Mouse (Mus musculus) stomach, postnatal 0 days (tissue): ENCODE measurements around the gene Tmem201. TPM values are rescaled to one million over a fixed set of nuclear protein-coding genes. Genes with fewer than 3 reads are reported as not detected.

Experiments used
- ATAC-seq: fragments of 200-750 bp; cut with Nextera tagmentation; 2 replicates; pipeline ENCODE4 v1.8.0; 2017; ENCODE audit not compliant: low FRiP score, low TSS enrichment
- DNase-seq: peaks from one replicate; pipeline ENCODE4 v3.0.0-alpha.2; 2016; ENCODE audit warnings: low spot score
- H3K27ac ChIP-seq: fragments of 300-500 bp; sonication (generic); replicated peaks from 2 replicates; pipeline ENCODE4 v1.5.1; 2014; ENCODE audit warnings: mild to moderate bottlenecking, control low read depth
- H3K27me3 ChIP-seq: fragments of 300-500 bp; sonication (generic); 2 replicates; pipeline ENCODE4 v1.6.1; 2014; ENCODE audit warnings: low read length; ENCODE audit not compliant: control insufficient read depth, insufficient read depth
- H3K36me3 ChIP-seq: fragments of 300-500 bp; sonication (generic); 2 replicates; pipeline ENCODE4 v1.6.1; 2014; ENCODE audit warnings: low read length, mixed read lengths; ENCODE audit not compliant: control insufficient read depth, insufficient read depth
- H3K4me1 ChIP-seq: fragments of 300-500 bp; sonication (generic); replicated peaks from 2 replicates; pipeline ENCODE4 v1.6.1; 2014; ENCODE audit warnings: antibody characterized with exemption; ENCODE audit not compliant: control insufficient read depth, insufficient read depth
- H3K4me2 ChIP-seq: fragments of 300-500 bp; sonication (generic); replicated peaks from 2 replicates; pipeline ENCODE4 v1.6.1; 2014; ENCODE audit warnings: low read depth, mild to moderate bottlenecking, control low read depth, moderate library complexity
- H3K4me3 ChIP-seq: fragments of 300-500 bp; sonication (generic); 2 replicates; pipeline ENCODE4 v1.5.1; 2014; ENCODE audit warnings: low read depth, low read length, control low read depth
- H3K9ac ChIP-seq: fragments of 300-500 bp; sonication (generic); 2 replicates; pipeline ENCODE4 v1.6.1; 2014; ENCODE audit warnings: mild to moderate bottlenecking, low read length, control low read depth, mixed read lengths
- H3K9me3 ChIP-seq: fragments of 300-500 bp; sonication (generic); 2 replicates; pipeline ENCODE4 v1.6.1; 2016; ENCODE audit warnings: low read length; ENCODE audit not compliant: control insufficient read depth
- CTCF ChIP-seq: IDR thresholded peaks from 2 replicates; pipeline ENCODE4 v1.5.1; 2016; ENCODE audit warnings: antibody characterized with exemption, low read depth, mild to moderate bottlenecking, moderate library complexity
- EP300 ChIP-seq: optimal IDR thresholded peaks from 2 replicates; pipeline ENCODE3; 2016; ENCODE audit warnings: antibody characterized with exemption
- WGBS: fragments of 180-500 bp; shearing (Covaris S2); extraction: QIAGEN DNeasy Blood & Tissue Kit; methylation state at CpG from one replicate; pipeline ENCODE4 v1.1.7; 2014; 5-methylcytosine and 5-hydroxymethylcytosine counted together
- polyA plus RNA-seq: library from polyadenylated mRNA; unstranded; fragments of >200 nt; fragmentation: Nextera tagmentation; extraction: Ambion mirVana; gene quantifications from 2 replicates; pipeline ENCODE4 v1.2.1, GENCODE M21; 2015

The Tmem201 gene
- polyA plus RNA-seq, 1 experiment from 2014 or later = 7.5 TPM

GRCm38 (mm10) chr4:149710510-149710909, 27.3 kb downstream of the Tmem201 start:
- Histone ChIP-seq H3K36me3 (0 out of 2 replicates have a peak, but pooled peaks cover 3% of the 10 kb centered on the region), H3K9ac (no peak overlapping the region), H3K4me2 (no peak overlapping the region), H3K4me1 (no peaks in the 10 kb centered on the region), H3K4me3 (no peak overlapping the region), H3K9me3 (no peaks in the 10 kb centered on the region), H3K27ac (no peak overlapping the region), H3K27me3 (no peaks in the 10 kb centered on the region)
- WGBS = 17% methylated on average over 5 of the region's 5 CpGs
- TF ChIP-seq CTCF (peak; percentile 88), EP300 (no peak)
- peak; percentile 83 for ATAC-seq
- DNase-seq = peak; percentile 49

GRCm38 (mm10) chr4:149705941-149706340, 31.9 kb downstream of the Tmem201 start:
- ATAC-seq = no peak
- DNase-seq = no peak
- no peak overlapping the region for H3K4me3 ChIP-seq
- no peak overlapping the region for H3K9ac ChIP-seq
- no peak overlapping the region for H3K4me2 ChIP-seq
- H3K36me3 ChIP-seq = no peaks in the 10 kb centered on the region
- WGBS = 83% methylated on average over 8 of the region's 8 CpGs
- TF ChIP-seq CTCF = no peak
- TF ChIP-seq EP300 = no peak
- H3K9me3 ChIP-seq = no peaks in the 10 kb centered on the region
- no peaks in the 10 kb centered on the region for H3K27me3 ChIP-seq
- H3K27ac ChIP-seq = no peak overlapping the region
- H3K4me1 ChIP-seq = no peaks in the 10 kb centered on the region

GRCm38 (mm10) chr4:149705298-149705697, 32.5 kb downstream of the Tmem201 start:
- Histone ChIP-seq H3K27me3 (no peaks in the 10 kb centered on the region), H3K36me3 (no peaks in the 10 kb centered on the region), H3K4me3 (no peak overlapping the region), H3K9me3 (no peaks in the 10 kb centered on the region), H3K4me2 (no peak overlapping the region), H3K4me1 (no peaks in the 10 kb centered on the region), H3K9ac (no peak overlapping the region), H3K27ac (no peak overlapping the region)
- ATAC-seq (no peak), DNase-seq (no peak)
- 47% methylated on average over 7 of the region's 7 CpGs for WGBS
- TF ChIP-seq EP300 (no peak), CTCF (no peak)

DNA sequence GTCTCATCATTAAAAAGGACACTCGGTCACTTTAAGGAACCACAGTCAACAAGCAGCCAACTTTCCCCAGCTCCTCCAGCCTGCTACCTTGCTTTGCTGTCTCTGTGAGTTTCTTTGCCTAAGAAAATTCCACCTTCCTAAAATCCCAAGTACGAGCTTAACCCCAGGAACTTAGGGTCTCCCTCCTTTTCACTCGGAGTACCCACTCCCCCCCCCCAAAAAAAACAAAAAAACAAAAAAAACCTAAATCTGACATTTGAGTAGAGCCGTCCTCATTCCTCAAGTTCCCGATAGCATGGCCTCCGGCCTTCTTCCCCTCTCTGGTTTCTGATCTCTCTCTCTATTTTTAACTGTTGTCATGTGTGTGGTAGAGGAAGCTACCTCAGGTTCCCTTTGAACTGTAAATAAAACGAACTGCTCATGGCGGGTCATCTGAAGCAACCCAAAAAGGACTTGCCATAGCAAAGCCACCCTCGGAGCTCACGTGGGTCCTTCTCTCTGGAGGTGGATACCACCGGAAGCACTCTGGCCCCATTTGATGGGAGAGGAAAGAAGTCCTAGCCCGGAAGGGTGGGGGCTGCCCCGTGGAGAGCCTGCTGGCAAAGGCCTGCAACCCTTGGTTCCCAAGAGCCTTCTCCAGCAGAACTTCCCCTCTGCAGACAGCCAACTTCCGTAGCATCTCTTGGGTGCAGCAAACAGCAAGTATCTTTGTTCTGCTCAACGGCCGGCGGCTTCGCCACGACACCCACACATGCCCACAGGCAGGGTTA, 35.4 kb downstream of the Tmem201 start, which contains the start of gene Pik3cd:
TSS of gene Pik3cd (minus strand) at position 362 of the 770 bp plus-strand sequence.
- no peak within 1 kb of the TSS for H3K4me2 ChIP-seq
- 70% methylated on average over 19 of the region's 19 CpGs for WGBS
- no peak for DNase-seq
- H3K27ac ChIP-seq = no peak within 1 kb of the TSS
- H3K27me3 ChIP-seq = no peaks in the 10 kb centered on the region
- H3K36me3 ChIP-seq = no peaks in the 10 kb centered on the region
- no peaks in the 10 kb centered on the region for H3K9me3 ChIP-seq
- no peak within 1 kb of the TSS for H3K4me3 ChIP-seq
- ATAC-seq = no peak
- H3K9ac ChIP-seq = no peak within 1 kb of the TSS
- TF ChIP-seq EP300 = no peak
- TF ChIP-seq CTCF = no peak
- H3K4me1 ChIP-seq = no peaks in the 10 kb centered on the region

- no peaks in the 10 kb centered on the region for H3K27me3 ChIP-seq
- no peak overlapping the region for H3K4me3 ChIP-seq
- H3K36me3 ChIP-seq = no peaks in the 10 kb centered on the region
- 60% methylated on average over 18 of the region's 18 CpGs for WGBS
- TF ChIP-seq CTCF (no peak), EP300 (no peak)
- no peak overlapping the region for H3K9ac ChIP-seq
- H3K9me3 ChIP-seq = no peaks in the 10 kb centered on the region
- peak; percentile 46 for DNase-seq
- ATAC-seq = no peak
- no peak overlapping the region for H3K27ac ChIP-seq
- no peaks in the 10 kb centered on the region for H3K4me1 ChIP-seq
- H3K4me2 ChIP-seq = no peak overlapping the region
These were observed 36.2 kb downstream of the Tmem201 start for GRCm38 (mm10) chr4:149701426-149702209.

DNA sequence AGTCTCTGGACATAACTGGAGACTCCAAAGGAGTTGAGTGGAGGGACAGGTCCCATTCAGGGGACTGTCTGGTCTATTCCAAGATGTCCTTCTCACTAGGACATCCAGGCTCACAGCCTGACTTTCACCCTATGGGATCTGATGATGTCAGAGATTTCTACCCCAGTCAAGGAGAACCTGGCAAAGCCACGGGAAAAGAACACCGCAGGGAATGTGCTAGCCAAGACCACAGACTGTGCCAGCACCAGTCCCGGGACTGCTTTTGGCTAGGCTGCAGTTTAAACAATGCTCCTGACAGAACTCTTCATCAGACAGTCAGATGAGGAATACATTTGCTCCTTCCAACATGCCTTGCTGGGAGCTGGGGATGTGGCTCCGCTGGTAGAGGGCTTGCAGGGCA, 37.9 kb downstream of the Tmem201 start:
- 82% methylated on average over 4 of the region's 4 CpGs for WGBS
- TF ChIP-seq CTCF (no peak), EP300 (no peak)
- Histone ChIP-seq H3K27ac (no peak overlapping the region), H3K4me3 (no peak overlapping the region), H3K4me2 (no peak overlapping the region), H3K4me1 (no peaks in the 10 kb centered on the region), H3K9me3 (no peaks in the 10 kb centered on the region), H3K9ac (no peak overlapping the region), H3K27me3 (no peaks in the 10 kb centered on the region), H3K36me3 (no peaks in the 10 kb centered on the region)
- no peak for DNase-seq
- ATAC-seq = no peak
